Mouse (Mus musculus) kidney, postnatal 36 days (tissue): Measurements from ENCODE around the gene Sox2.

ENCODE experiments used
- DNase-seq, 2 experiments: peaks; one replicate each; pipeline ENCODE4 v3.0.0; 2021 to 2022; ENCODE audit warnings: mixed read lengths in 2 of 2

The Sox2 gene

DNA sequence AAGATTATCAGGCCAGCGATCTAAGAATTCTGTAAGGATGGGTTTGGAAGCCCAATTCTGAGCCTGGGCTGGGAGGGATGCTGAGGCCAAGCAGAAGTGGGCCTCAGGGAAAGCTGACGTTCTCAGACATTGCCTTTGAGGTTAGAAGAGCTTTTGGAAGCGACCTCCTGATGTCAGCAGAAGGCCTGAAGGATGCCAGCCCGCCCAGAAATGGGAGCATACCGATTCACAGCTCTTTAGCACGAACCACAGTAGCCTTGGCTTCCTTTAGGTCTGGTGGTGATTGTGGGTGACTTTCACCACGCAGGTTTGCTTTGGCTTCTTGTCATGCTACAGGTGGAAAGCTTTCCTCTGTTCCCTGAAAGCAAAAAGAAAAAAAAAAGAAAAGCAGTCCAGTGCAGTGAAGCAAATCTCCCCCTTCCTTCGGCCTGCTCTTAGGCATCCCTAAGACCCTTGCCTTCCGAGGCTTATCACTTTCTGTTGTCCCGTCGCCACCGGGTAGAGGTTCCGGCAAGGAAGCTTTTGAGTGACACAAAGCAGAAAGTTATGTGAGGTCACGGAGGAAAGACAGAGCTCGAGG is 6.6 kb upstream of the Sox2 start:
- DNase-seq, result no peak

- DNase-seq, result no peak
These were observed 4.0 kb upstream of the Sox2 start for GRCm38 (mm10) chr3:34646169-34646568.

DNA sequence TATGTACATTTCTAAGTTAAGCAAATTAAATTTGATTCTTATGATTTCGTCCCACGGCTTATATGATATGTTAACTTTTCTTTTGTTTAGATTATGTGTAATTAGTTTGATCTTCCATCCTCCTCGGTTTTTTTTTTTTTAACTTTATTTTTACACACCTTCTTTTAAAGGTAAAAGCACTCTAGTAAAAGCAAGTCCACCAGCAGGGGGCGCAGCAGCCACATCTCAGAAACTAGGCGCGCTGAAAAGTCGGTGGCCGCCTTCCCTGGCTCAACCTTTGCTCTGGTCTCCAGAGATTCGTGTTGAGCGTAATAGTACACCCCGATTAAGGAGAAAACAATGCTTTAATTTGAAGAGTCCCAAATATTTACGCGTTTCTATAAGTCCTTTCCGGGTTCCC is 2.5 kb upstream of the Sox2 start:
- peak; percentile 75 to 92 for DNase-seq

DNA sequence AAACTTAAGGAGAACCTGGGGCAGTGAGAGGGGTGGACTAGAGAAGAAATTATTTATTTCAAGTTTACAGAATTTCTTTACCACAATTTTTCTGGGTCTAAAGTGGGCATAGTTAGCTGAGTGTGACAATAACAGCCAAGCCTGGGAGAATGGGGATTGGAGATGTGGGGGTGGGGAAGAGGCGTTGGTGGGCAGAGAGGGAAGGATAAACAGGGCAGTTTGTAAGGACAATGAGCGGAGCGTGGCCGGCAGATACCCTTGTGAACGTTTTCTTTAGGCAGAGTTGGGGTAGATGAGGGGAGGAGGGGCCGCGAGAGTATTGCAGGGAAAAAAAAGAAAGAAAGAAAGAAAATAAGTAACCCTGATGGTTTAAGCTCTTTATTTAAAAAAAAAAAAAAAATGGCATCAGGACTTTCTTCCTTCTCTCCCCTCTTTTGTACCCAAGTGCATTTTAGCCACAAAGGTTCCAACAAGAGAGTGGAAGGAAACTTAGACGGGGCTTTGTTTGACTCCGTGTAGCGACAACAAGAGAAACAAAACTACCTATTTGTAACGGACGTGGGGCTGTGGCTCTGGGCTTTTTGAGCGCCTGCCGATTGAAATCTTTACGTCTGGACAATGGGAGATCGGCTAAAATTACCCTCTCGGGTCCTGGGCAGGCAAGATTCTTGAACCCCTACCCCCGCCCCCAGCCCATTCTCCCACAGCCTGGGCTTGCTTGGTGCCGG is 1.9 kb upstream of the Sox2 start:
- no peak for DNase-seq

GRCm38 (mm10) chr3:34648833-34649719 is 1.1 kb upstream of the Sox2 start:
- DNase-seq, result no peak

GRCm38 (mm10) chr3:34650621-34651361 is 586 bp downstream of the Sox2 start:
- peak in 1 of 2 experiments; percentile 33 for DNase-seq

DNA sequence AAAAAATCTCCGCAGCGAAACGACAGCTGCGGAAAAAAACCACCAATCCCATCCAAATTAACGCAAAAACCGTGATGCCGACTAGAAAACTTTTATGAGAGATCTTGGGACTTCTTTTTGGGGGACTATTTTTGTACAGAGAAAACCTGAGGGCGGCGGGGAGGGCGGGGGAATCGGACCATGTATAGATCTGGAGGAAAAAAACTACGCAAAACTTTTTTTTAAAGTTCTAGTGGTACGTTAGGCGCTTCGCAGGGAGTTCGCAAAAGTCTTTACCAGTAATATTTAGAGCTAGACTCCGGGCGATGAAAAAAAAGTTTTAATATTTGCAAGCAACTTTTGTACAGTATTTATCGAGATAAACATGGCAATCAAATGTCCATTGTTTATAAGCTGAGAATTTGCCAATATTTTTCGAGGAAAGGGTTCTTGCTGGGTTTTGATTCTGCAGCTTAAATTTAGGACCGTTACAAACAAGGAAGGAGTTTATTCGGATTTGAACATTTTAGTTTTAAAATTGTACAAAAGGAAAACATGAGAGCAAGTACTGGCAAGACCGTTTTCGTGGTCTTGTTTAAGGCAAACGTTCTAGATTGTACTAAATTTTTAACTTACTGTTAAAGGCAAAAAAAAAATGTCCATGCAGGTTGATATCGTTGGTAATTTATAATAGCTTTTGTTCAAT is 1.4 kb downstream of the Sox2 start:
- DNase-seq, result no peak

DNA sequence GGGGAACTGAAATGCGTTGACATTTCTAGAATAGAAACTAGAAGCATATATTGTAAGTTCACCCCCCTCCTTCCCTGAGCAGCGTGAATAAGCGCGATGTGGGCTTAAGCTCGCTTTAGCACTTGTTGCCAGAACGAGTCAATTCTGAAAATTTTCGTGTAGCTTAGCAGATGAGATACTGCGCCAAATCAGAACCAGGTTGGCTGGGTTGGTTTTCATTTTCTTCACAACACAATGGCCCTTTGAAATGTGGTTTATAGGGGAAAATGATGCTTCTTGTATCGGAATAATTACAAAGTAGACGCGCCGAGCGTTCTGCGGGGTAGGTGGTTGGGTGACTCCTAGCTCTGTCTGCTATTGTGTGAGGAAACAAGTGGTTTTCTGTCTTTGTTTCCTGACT is 2.4 kb downstream of the Sox2 start:
- no peak for DNase-seq

GRCm38 (mm10) chr3:34653235-34653976 is 3.2 kb downstream of the Sox2 start:
- DNase-seq, result no peak

GRCm38 (mm10) chr3:34653977-34654500 is 3.8 kb downstream of the Sox2 start:
- no peak for DNase-seq

DNA sequence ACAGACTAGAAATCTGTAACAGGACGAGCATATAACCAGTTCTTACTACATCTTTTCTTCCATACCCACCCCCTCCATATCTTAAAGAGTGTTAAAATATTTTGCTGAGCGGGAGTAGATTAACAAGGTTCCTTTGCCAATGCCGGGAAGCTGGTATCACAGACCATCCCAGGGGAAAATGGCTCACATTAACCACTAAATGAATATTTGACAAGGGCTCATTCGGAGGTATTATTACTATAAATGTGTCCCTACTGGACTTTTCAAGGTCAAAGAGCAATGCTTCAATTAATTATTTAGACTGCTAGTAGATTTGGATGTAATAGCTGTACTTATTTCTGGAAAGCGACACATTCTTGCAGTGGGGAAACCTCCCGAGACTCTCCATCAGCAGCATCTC is 4.6 kb downstream of the Sox2 start:
- no peak for DNase-seq

- no peak for DNase-seq
These were observed 5.3 kb downstream of the Sox2 start for GRCm38 (mm10) chr3:34655311-34656075.

DNA sequence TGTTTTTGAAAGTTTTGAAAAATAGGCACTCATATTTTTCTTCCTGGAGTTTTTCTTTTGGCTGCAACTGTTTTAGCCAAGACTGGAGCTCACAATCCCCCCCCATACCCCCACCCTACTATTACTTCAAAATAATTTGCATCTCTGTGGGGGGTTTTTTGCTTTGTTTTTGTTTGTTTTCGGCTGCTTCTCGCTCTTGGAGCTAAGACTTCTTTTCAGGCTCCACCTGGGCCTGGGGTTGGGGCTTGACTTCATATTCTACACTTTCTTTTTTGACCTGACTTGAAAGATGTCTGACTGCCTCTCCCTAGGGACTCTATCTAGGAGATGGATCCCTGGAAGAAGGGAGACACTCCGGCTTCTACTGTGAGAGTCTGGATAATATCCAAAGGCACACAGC is 5.9 kb downstream of the Sox2 start:
- DNase-seq, result no peak

DNA sequence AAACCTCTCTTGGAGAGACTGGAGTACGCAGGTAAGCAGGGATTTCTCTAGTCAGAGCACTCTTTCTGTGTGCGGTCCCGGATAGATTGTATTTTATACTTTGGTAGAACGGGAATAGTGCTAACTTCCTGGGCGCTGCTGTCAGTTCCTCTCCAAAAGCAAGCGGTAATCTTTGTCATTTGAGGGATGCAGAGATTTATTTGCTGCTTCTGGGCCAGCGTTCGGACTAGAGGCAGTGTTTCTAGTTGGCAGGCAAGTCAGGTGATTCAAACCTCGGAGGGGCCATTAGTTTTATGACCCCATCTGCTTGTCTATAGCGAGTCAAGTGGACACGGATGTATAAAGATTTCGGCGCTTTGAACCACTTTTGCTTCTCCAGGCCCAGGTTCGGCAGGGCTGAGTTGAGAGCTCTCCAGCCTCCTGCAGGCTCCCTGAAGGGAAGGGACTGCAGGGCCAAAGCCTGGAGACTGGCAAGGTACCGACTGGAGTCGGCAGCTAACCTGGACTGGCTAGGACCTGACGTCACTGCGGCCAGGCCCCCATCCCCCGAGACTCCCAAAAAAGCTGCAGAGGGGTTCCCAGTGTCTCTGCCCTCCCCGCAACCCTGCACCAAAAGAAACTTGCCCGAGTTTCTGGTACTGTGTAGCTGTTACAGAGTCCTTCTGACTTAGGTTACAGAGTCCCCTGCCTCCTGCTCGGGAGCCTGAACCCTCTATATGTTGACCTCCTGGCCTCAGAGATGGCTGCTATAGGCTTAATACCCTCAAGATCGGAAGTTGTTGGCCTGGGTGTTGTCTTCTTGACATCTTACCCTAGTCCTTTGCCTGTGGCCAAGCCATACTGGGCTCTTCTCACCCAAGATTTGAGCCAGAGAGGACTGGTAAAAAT is 6.9 kb downstream of the Sox2 start:
- no peak for DNase-seq

GRCm38 (mm10) chr3:34657701-34658090 is 7.5 kb downstream of the Sox2 start:
- no peak for DNase-seq

- DNase-seq, result no peak
These were observed 8.2 kb downstream of the Sox2 start for GRCm38 (mm10) chr3:34658241-34658965.

DNA sequence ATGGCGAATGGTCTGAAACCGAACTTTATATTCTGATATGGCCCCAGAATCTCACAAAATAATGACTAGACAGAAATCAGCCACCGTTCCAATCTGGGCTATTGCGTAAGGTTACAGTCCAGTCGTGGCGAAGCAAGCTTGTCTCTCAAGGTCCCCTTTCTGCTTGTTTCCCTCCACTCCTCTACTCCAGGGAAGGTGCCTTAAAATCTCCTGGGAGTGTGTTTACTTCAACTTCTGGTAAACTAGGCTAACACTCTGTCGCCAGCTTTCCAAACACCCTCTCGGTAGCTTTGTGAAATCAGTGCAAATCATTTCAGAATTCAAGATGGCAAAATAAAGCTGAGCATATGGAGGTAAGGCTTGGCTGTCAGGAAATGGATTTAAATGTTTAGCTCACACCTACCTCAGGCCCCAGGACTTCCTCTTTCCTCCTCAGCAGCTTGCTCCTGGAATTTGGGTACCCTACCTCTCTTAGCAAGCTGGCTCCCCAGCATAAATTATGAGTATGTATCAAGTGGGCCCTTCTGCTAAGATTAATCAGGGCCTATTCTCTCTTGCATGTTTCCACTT is 8.8 kb downstream of the Sox2 start:
- no peak for DNase-seq

DNA sequence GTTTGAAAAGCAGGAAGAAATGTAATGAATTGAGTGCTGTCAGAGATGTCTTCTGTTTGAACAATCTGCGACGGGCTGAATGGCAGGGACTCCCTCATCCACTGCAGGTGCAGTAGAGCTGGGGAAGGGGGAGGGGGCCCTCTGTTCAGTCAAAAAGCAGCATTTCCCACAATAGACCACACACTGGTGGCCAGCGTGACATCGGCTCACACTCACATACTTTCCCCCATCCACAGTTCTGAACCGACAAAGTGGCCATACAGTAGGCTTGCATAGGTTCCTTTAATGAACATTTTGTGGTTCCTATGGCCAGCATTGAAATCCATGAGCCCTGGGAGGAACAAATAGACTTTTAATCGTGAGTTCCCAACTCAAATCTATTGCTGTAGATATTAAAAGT is 9.7 kb downstream of the Sox2 start:
- no peak for DNase-seq
